Mouse (Mus musculus) bone marrow macrophage, adult 2 months (primary cell): ENCODE data around the gene Mbd4.

Experiments
- CTCF ChIP-seq: IDR thresholded peaks from 2 replicates; pipeline ENCODE4 v1.5.1; 2012; ENCODE audit warnings: low read depth, mild to moderate bottlenecking, low read length, moderate library complexity
- POLR2A ChIP-seq: IDR thresholded peaks from 2 replicates; pipeline ENCODE4 v1.6.1; 2012; ENCODE audit warnings: mild to moderate bottlenecking, low read depth, low read length, borderline replicate concordance

- TF ChIP-seq CTCF (no peak), POLR2A (no peak)
Measured at GRCm38 (mm10) chr6:115821216-115821993, 31.8 kb downstream of the Mbd4 start.
